Mouse (Mus musculus) heart, embryonic 15.5 days (tissue): ENCODE measurements at regions not wholly inside any gene's neighbourhood (a gene's known extent, or its start where the extent isn't known, plus 50 kb on each side); places are given as distances from the start of the nearest gene placed in this dataset.
"Not testable (repeated sequence)": the region's sequence is repeated elsewhere in the genome, so short reads cannot be mapped to it uniquely, and the experiment has no call there.

Experiments used
- ATAC-seq: fragments of 200-750 bp; cut with Nextera tagmentation; replicated peaks from 2 replicates; pipeline ENCODE4 v1.8.0; 2017; ENCODE audit warnings: low read depth, moderate TSS enrichment; ENCODE audit not compliant: insufficient number of reproducible peaks, insufficient read depth, low FRiP score
- H3K27ac ChIP-seq: fragments of 300-500 bp; sonication (generic); 2 replicates; pipeline ENCODE4 v1.5.1; 2015; ENCODE audit warnings: mild to moderate bottlenecking, inconsistent platforms
- H3K27me3 ChIP-seq: fragments of 300-500 bp; sonication (generic); 2 replicates; pipeline ENCODE4 v1.6.1; 2015; ENCODE audit warnings: inconsistent platforms
- H3K36me3 ChIP-seq: fragments of 300-500 bp; sonication (generic); 2 replicates; pipeline ENCODE4 v1.6.1; 2015; ENCODE audit warnings: mild to moderate bottlenecking, inconsistent platforms
- H3K4me1 ChIP-seq: fragments of 300-500 bp; sonication (generic); replicated peaks from 2 replicates; pipeline ENCODE4 v1.6.1; 2015; ENCODE audit warnings: inconsistent platforms
- H3K4me2 ChIP-seq: fragments of 300-500 bp; sonication (generic); 2 replicates; pipeline ENCODE4 v1.6.1; 2015; ENCODE audit warnings: inconsistent platforms, mild to moderate bottlenecking, moderate library complexity
- H3K4me3 ChIP-seq: fragments of 300-500 bp; sonication (generic); 2 replicates; pipeline ENCODE4 v1.5.1; 2015; ENCODE audit warnings: mild to moderate bottlenecking, inconsistent platforms
- H3K9ac ChIP-seq: fragments of 300-500 bp; sonication (generic); 2 replicates; pipeline ENCODE4 v1.6.1; 2015; ENCODE audit warnings: mild to moderate bottlenecking, inconsistent platforms
- H3K9me3 ChIP-seq: fragments of 300-500 bp; sonication (generic); replicated peaks from 2 replicates; pipeline ENCODE4 v1.6.1; 2016; ENCODE audit warnings: inconsistent platforms
- WGBS: fragments of 180-500 bp; shearing (Covaris S2); methylation state at CpG from one replicate; pipeline ENCODE4 v1.1.7; 2015; ENCODE audit warnings: mixed read lengths; 5-methylcytosine and 5-hydroxymethylcytosine counted together

DNA sequence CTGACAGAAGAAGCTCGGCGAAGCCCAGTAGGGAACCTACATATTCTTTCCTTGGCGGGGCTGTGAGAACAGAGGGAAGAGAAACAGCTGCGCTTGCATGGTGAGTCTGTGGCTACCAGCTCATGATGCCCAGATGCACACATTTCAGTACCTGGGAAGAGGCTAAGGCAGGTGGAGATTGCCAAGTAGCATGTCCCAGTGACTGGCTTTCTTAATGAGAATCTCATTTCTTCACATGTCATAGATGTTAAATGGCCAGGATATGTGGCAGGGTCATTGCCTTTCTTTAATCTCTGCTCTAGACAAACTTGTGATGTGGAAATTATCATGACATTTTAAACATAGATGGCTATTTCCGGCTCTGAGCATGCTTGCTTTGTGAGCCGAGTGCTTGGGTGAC is 109.5 kb upstream of the Tns3 start:
- no peaks in the 10 kb centered on the region for H3K27me3 ChIP-seq
- H3K27ac ChIP-seq = no peak overlapping the region
- no peak overlapping the region for H3K4me2 ChIP-seq
- no peaks in the 10 kb centered on the region for H3K9me3 ChIP-seq
- no peaks in the 10 kb centered on the region for H3K36me3 ChIP-seq
- H3K4me1 ChIP-seq = peaks cover 12% of the 10 kb centered on the region
- no peak overlapping the region for H3K9ac ChIP-seq
- no peak overlapping the region for H3K4me3 ChIP-seq
- 62% methylated on average over 6 of the region's 6 CpGs for WGBS
- no peak for ATAC-seq

DNA sequence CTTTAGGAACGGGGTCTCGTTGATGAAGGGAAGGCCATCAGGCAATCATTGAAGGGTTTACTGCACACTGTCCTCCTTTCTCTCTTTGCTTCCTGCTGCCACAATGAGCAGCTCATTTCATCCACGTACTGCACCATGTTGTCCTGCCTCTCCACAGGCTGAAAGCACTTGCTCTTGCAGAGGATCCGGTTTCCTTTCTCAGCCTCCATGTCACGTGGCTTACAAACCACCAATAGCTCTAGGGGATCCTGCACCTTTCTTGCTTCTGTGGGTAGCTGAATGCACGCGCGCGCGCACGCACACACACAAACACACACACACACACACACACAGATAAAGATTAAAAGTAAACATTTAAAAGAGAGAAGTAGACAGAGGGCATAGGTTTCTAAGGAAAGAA is 108.9 kb upstream of the Tns3 start:
- H3K4me1 ChIP-seq = peaks cover 12% of the 10 kb centered on the region
- no peak overlapping the region for H3K27ac ChIP-seq
- no peak overlapping the region for H3K4me3 ChIP-seq
- H3K9ac ChIP-seq = no peak overlapping the region
- H3K27me3 ChIP-seq = no peaks in the 10 kb centered on the region
- no peaks in the 10 kb centered on the region for H3K9me3 ChIP-seq
- no peaks in the 10 kb centered on the region for H3K36me3 ChIP-seq
- 78% methylated on average over 11 of the region's 11 CpGs for WGBS
- H3K4me2 ChIP-seq = no peak overlapping the region
- ATAC-seq = no peak

DNA sequence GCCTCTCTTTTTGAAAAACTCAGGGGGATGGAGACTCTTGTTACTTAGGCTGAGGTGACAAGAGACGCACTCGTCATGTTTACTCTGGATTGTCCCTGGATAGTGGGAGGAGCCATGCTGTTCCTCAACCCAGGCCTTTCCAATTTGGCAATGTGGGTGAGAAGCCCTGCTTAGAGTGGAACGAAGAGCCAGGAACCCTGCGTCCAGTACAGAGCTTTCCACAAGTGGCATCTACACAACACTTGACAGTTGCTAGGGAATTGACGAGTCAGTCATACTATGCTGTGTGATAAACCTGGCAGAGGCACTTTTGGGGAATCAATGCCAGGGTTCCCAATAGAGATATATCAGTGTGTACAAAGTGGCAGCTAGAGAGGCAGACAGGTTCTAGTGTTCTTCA is 108.2 kb upstream of the Tns3 start:
- ATAC-seq = no peak; the same call in 1 of the 2 replicates
- WGBS = 48% methylated on average over 5 of the region's 5 CpGs
- no peaks in the 10 kb centered on the region for H3K9me3 ChIP-seq

DNA sequence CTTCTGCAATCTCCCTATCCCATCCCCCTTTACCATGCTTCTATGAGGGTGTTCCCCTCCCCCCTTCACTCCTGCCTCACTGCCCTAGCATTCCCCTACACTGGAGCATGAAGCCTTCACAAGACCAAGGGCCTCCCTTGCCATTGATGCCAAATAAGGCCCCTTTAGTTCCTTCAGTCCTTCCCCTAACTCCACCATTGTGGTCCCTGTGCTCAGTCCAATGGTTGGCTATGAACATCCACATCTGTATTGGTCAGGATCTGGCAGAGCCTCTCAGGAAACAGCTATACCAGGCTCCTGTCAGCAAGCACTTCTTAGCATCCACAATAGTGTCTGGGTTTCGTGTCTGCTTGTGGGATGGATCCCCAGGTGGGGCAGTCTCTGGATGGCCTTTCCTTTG is 104.4 kb upstream of the Tns3 start:
- H3K4me3 ChIP-seq, H3K4me2 ChIP-seq, H3K9ac ChIP-seq, H3K4me1 ChIP-seq, ATAC-seq, H3K27me3 ChIP-seq, H3K36me3 ChIP-seq, H3K27ac ChIP-seq, H3K9me3 ChIP-seq: not testable (repeated sequence)
- 72% methylated on average over 1 of the region's 1 CpGs for WGBS

More for the DNA sequence above, 108.2 kb upstream of the Tns3 start:
- Histone ChIP-seq H3K36me3 (no peaks in the 10 kb centered on the region), H3K4me1 (peaks cover 12% of the 10 kb centered on the region), H3K4me3 (no peak overlapping the region), H3K27me3 (no peaks in the 10 kb centered on the region), H3K27ac (no peak overlapping the region), H3K4me2 (no peak overlapping the region), H3K9ac (no peak overlapping the region)

DNA sequence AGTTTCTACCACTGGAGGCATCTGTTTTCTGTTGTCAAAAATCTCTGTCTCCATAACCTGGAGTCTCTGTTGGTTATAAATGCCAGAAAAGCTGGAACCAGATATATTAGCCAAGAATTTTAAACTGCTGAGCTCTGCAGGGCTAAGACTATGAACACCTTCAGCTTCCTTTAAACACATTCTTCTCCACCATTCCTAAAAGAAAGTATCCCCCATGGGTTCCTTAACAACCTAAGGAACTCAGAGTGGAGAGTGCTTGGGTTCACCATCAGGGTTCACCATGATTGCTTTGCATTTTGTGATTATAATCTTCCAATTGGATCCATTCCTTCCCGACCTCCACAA is 101.2 kb upstream of the Tns3 start:
- Histone ChIP-seq H3K4me1 (no peaks in the 10 kb centered on the region), H3K9ac (no peak overlapping the region), H3K36me3 (no peaks in the 10 kb centered on the region), H3K4me2 (no peak overlapping the region), H3K9me3 (no peaks in the 10 kb centered on the region), H3K27ac (no peak overlapping the region), H3K27me3 (no peaks in the 10 kb centered on the region), H3K4me3 (no peak overlapping the region)
- ATAC-seq = no peak
- WGBS = 84% methylated on average over 1 of the region's 1 CpGs

DNA sequence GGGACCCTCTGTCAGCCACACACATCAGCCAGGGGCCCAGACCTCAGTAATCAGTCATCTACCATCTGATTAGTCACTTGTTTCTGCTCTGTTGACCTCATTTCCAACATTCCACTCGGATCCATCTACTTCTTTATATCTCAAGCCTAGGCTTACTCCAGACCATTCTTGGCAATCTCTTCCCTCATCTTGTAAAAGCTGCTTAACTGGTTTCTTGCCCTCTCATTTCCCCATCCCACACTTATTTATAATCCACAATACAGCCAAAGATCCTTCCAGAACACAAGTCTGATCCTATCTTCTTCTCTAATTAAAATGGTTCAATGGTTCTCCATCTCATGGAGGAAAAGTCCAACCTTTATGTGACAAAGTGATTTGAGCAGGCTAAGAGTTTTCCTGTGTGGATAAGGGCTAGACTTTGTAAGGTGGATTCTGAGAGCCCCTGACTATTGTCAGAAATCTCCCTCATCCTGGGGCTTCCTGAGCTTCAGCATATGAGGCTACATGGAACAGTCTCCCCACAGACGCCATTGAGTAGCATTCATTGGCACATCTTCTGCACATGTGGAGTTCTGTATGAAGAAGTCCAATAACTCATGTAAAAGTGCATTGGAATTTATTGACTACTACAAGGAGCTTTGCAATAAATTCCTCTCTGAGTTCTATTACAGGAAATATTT is 100.7 kb upstream of the Tns3 start:
- 79% methylated on average over 2 of the region's 2 CpGs for WGBS
- Histone ChIP-seq H3K27me3 (no peaks in the 10 kb centered on the region), H3K27ac (no peak overlapping the region), H3K9ac (no peak overlapping the region), H3K4me2 (no peak overlapping the region), H3K9me3 (no peaks in the 10 kb centered on the region), H3K36me3 (no peaks in the 10 kb centered on the region), H3K4me1 (no peaks in the 10 kb centered on the region), H3K4me3 (no peak overlapping the region)
- ATAC-seq = no peak

DNA sequence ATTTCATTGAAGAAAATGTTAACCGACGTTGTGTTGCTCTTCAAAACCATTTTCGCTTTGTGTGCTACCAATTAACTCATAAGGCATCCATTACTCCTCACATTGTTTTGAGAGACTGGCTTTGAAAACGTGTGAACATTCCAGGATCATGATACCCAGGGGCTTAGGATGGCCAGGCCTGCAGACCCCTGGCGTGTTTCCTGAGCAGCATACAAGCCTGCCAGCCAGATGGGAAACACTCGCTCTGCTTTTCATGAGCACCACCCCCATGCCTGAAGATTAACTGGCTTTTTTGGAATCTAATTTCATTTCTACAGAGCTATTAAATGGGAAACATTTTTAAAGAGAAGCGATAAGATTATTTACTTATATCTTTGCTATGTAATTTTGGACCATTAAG is 99.1 kb upstream of the Tns3 start:
- Histone ChIP-seq H3K9me3 (no peaks in the 10 kb centered on the region), H3K27me3 (no peaks in the 10 kb centered on the region), H3K4me2 (no peak overlapping the region), H3K9ac (no peak overlapping the region), H3K36me3 (no peaks in the 10 kb centered on the region), H3K4me1 (no peaks in the 10 kb centered on the region), H3K27ac (no peak overlapping the region), H3K4me3 (no peak overlapping the region)
- ATAC-seq = no peak
- WGBS = 59% methylated on average over 7 of the region's 7 CpGs

DNA sequence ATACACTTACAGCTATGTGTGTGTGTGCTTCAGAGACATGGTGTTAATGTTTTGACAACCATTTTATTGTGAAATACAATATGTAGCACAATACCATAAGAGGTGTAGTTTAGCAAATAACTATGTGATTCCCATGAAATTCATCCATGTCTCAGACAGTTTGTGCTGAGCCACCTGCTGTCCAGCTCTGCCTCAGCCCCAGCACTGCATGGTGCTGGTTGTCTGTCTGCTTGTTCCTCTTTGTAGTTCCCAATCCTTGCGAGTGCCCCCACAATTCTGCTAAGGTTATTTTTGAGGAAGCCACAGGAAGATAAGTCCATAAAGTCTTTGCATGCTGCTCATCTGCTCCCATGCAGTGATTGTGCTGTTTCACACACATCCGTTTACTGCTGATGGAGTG is 97.8 kb upstream of the Tns3 start:
- ATAC-seq = no peak
- Histone ChIP-seq H3K9ac (no peak overlapping the region), H3K4me3 (no peak overlapping the region), H3K27ac (no peak overlapping the region), H3K4me1 (no peaks in the 10 kb centered on the region), H3K36me3 (no peaks in the 10 kb centered on the region), H3K9me3 (no peaks in the 10 kb centered on the region), H3K4me2 (no peak overlapping the region), H3K27me3 (no peaks in the 10 kb centered on the region)
- whole genome bisulfite sequencing = 79% methylated on average over 2 of the region's 2 CpGs

DNA sequence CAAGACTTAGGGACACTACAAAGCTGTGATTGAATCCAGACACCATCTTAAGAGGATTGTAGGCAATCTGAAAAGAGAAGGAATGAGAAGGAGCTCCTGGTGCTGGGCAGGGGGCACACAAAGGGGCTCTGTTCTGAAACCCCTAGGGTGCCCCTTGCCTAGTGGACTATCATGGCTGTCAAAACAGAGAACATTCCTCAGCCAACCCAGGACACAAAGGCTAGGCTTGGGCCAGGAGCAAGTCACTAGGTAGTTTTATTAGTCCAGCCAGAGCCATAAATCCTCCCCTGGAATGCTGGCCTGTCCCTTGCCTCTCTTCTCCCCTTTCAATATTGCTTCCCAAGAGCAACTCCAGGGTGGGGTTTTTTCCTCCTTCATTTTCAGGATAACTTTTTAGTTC is 97.3 kb upstream of the Tns3 start:
- no peaks in the 10 kb centered on the region for H3K27me3 ChIP-seq
- H3K4me2 ChIP-seq = no peak overlapping the region
- no peaks in the 10 kb centered on the region for H3K9me3 ChIP-seq
- H3K27ac ChIP-seq = no peak overlapping the region
- H3K9ac ChIP-seq = no peak overlapping the region
- no peaks in the 10 kb centered on the region for H3K36me3 ChIP-seq
- H3K4me1 ChIP-seq = no peaks in the 10 kb centered on the region
- ATAC-seq = no peak
- no peak overlapping the region for H3K4me3 ChIP-seq

DNA sequence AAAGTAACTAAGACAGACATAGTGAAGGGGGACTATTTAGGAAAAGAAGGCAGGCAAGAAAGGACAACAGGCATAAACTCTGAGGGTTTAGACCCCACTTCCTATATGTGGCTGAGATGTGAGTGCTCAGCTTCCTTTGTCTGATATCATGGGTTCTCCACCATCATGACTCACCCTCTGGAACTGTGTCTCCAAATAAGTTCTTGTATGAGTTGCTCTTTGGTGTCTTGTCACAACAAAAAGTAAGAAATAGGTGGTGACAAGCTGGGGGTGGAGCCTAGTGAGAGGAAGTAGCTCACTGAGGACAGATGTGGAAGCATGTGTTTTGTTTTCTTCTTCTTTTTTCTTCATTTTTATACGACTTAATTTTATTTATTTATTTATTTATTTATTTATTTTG is 95.5 kb upstream of the Tns3 start:
- H3K27me3 ChIP-seq = no peaks in the 10 kb centered on the region
- H3K4me2 ChIP-seq = no peak overlapping the region
- no peak for ATAC-seq
- WGBS = 72% methylated on average over 1 of the region's 1 CpGs
- no peak overlapping the region for H3K27ac ChIP-seq
- H3K4me1 ChIP-seq = no peaks in the 10 kb centered on the region
- H3K4me3 ChIP-seq = no peak overlapping the region
- H3K9ac ChIP-seq = no peak overlapping the region
- H3K9me3 ChIP-seq = no peaks in the 10 kb centered on the region
- H3K36me3 ChIP-seq = no peaks in the 10 kb centered on the region

DNA sequence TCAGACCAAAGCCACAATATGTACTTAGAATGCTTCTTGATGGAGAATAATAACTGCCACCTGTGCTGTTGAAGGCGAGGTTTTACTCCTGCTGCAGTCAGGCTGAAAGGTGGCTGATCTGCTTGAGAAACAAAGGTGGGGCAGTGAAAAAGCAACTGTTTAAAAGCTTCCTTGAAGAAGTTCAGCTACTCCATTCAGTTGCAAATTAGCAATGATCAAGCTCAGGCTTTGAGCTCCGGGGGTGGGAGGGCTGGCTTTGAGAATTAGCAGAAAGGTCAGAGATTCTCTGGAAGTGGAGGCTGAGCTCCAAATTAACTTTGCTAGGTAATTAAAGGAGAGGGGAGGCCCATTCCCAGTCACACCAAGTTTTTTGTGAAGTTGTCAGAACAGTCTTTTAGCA is 90.2 kb upstream of the Tns3 start:
- not testable (repeated sequence) for H3K4me1 ChIP-seq, H3K27ac ChIP-seq, H3K27me3 ChIP-seq, H3K4me3 ChIP-seq, H3K9me3 ChIP-seq, H3K4me2 ChIP-seq, ATAC-seq, H3K36me3 ChIP-seq, H3K9ac ChIP-seq
- 48% methylated on average over 2 of the region's 2 CpGs for WGBS

DNA sequence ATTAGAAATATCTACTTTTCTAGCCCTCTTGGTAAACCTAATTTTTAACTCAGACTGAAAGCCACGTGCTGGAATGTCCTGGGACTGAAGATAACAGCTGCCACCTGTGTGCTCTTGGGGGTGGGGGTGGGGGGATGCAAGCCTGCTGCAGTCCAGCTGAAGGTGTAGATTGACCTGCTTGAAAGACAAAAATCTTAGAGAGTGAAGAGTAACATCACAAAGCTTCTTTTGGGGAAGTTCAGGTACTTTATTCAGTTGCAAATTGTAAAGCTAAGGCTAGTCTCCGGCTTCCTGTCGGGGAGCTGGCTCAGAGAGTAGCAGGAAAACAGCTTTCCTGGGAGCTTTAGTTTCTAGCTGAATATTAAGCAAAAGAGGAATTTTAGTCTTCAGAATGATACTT is 71.4 kb upstream of the Tns3 start:
- not testable (repeated sequence) for H3K4me3 ChIP-seq, H3K27ac ChIP-seq, H3K9ac ChIP-seq, H3K4me1 ChIP-seq, H3K36me3 ChIP-seq, H3K4me2 ChIP-seq, ATAC-seq, H3K9me3 ChIP-seq, H3K27me3 ChIP-seq
- WGBS = 74% methylated on average over 3 of the region's 3 CpGs
